Mouse (Mus musculus) liver, adult 2 months (tissue): Measurements from ENCODE around the gene Arhgap22.

ENCODE experiments used
- CTCF ChIP-seq: fragments of 200-500 bp; IDR thresholded peaks from 2 replicates; pipeline ENCODE4 v1.5.1; 2011; ENCODE audit warnings: low read depth, low read length, control low read depth
- POLR2A ChIP-seq: fragments of 200-500 bp; IDR thresholded peaks from 2 replicates; pipeline ENCODE4 v1.6.1; 2011; ENCODE audit warnings: low read length, control low read depth; ENCODE audit not compliant: insufficient read depth; ENCODE audit errors: extremely low read depth

DNA sequence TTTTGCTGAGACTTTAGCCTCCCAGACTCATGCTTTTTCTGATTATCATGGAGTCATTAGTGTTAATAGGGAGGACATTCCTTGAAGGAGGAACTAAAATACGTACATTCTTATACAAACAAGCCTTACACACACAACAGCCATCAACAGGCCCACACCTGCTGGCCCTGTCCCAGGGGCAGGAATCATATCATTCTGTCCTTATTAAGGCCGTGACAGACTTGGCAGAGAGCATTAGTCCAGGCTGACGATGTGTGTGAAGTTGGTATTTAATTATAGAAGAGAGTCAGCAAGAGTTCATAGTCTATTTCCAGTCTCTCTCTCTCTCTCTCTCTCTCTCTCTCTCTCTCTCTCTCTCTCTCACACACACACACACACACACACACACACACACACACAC lies 30.7 kb downstream of the Arhgap22 start:
- TF ChIP-seq CTCF: no peak
- no peak for TF ChIP-seq POLR2A
